Mouse (Mus musculus) large intestine, adult 2 months (tissue): ENCODE data around the gene Fam186b. TPM values are rescaled to one million over a fixed set of nuclear protein-coding genes. Genes with fewer than 3 reads are reported as not detected.

Experiments
- DNase-seq: peaks from one replicate; pipeline ENCODE4 v3.0.0-alpha.2; 2012; ENCODE audit warnings: low read depth, low spot score
- WGBS: fragments of 180-500 bp; shearing (Covaris S2); methylation state at CpG from one replicate; pipeline ENCODE4 v1.1.7; 2018; 5-methylcytosine and 5-hydroxymethylcytosine counted together
- polyA plus RNA-seq: library from polyadenylated mRNA; depleted of rRNA; stranded (reverse); fragments of >200 nt; gene quantifications from 2 replicates; pipeline ENCODE4 v1.2.3, GENCODE M21; 2012; rRNA removed

Fam186b gene
- polyA plus RNA-seq, result not detected in 2 replicates

- WGBS, result 7% methylated on average over 15 of the region's 17 CpGs
- no peak for DNase-seq
Observed at GRCm38 (mm10) chr15:99295484-99295981, at the start of gene Fam186b. Gene Fam186b (minus strand): TSS chr15:99295888.

GRCm38 (mm10) chr15:99344961-99345360 lies 49.3 kb upstream of the Fam186b start:
- no peak for DNase-seq
- WGBS, result 61% methylated on average over 4 of the region's 4 CpGs

- 62% methylated on average over 8 of the region's 8 CpGs for WGBS
- DNase-seq, result no peak
Observed at GRCm38 (mm10) chr15:99344148-99344870, 48.6 kb upstream of the Fam186b start.

GRCm38 (mm10) chr15:99343414-99344147 lies 47.9 kb upstream of the Fam186b start:
- no peak for DNase-seq
- 33% methylated on average over 5 of the region's 5 CpGs for WGBS

GRCm38 (mm10) chr15:99342194-99342981 lies 46.7 kb upstream of the Fam186b start:
- DNase-seq, result no peak
- WGBS, result 56% methylated on average over 9 of the region's 9 CpGs

GRCm38 (mm10) chr15:99341102-99341501 lies 45.4 kb upstream of the Fam186b start:
- DNase-seq, result no peak

GRCm38 (mm10) chr15:99339669-99340068 lies 44.0 kb upstream of the Fam186b start:
- 60% methylated on average over 6 of the region's 6 CpGs for WGBS
- no peak for DNase-seq

More at GRCm38 (mm10) chr15:99341102-99341501, 45.4 kb upstream of the Fam186b start:
- WGBS, result 79% methylated on average over 3 of the region's 3 CpGs

- DNase-seq, result no peak
- 69% methylated on average over 2 of the region's 2 CpGs for WGBS
Observed at GRCm38 (mm10) chr15:99338916-99339315, 43.2 kb upstream of the Fam186b start.

GRCm38 (mm10) chr15:99335801-99336320 lies 40.2 kb upstream of the Fam186b start:
- 72% methylated on average over 8 of the region's 8 CpGs for WGBS
- DNase-seq, result no peak

GRCm38 (mm10) chr15:99334500-99334899 lies 38.8 kb upstream of the Fam186b start:
- WGBS, result 70% methylated on average over 6 of the region's 6 CpGs
- DNase-seq, result no peak

GRCm38 (mm10) chr15:99333676-99334065 lies 38.0 kb upstream of the Fam186b start:
- WGBS, result 82% methylated on average over 3 of the region's 3 CpGs
- DNase-seq, result no peak

GRCm38 (mm10) chr15:99332921-99333675 lies 37.4 kb upstream of the Fam186b start:
- DNase-seq, result peak; percentile 8
- 35% methylated on average over 9 of the region's 9 CpGs for WGBS

- DNase-seq, result no peak
Observed at GRCm38 (mm10) chr15:99332111-99332510, 36.4 kb upstream of the Fam186b start.

GRCm38 (mm10) chr15:99331341-99331740 lies 35.7 kb upstream of the Fam186b start:
- no peak for DNase-seq

GRCm38 (mm10) chr15:99330324-99330723 lies 34.6 kb upstream of the Fam186b start:
- 71% methylated on average over 2 of the region's 2 CpGs for WGBS
- DNase-seq, result no peak

More at GRCm38 (mm10) chr15:99331341-99331740, 35.7 kb upstream of the Fam186b start:
- 91% methylated on average over 5 of the region's 5 CpGs for WGBS

GRCm38 (mm10) chr15:99328011-99328410 lies 32.3 kb upstream of the Fam186b start:
- 95% methylated on average over 5 of the region's 5 CpGs for WGBS
- DNase-seq, result no peak

- DNase-seq, result no peak
- 74% methylated on average over 1 of the region's 1 CpGs for WGBS
Observed at GRCm38 (mm10) chr15:99326959-99327358, 31.3 kb upstream of the Fam186b start.

- WGBS, result 62% methylated on average over 2 of the region's 2 CpGs
- no peak for DNase-seq
Observed at GRCm38 (mm10) chr15:99326407-99326806, 30.7 kb upstream of the Fam186b start.

GRCm38 (mm10) chr15:99325598-99325997 lies 29.9 kb upstream of the Fam186b start:
- DNase-seq, result no peak
- whole genome bisulfite sequencing, result 89% methylated on average over 6 of the region's 6 CpGs
